Mouse (Mus musculus) lung, embryonic 14.5 days (tissue): ENCODE data around the gene Gfap. TPM values are rescaled to one million over a fixed set of nuclear protein-coding genes. Genes with fewer than 3 reads are reported as not detected.

Experiments
- ATAC-seq: fragments of 200-750 bp; cut with Nextera tagmentation; 2 replicates; pipeline ENCODE4 v1.8.0; 2017; ENCODE audit warnings: mild to moderate bottlenecking, moderate TSS enrichment, moderate library complexity; ENCODE audit not compliant: insufficient read depth
- DNase-seq: peaks from one replicate; pipeline ENCODE4 v3.0.0-alpha.2; 2015
- H3K27ac ChIP-seq: fragments of 300-500 bp; sonication (generic); 2 replicates; pipeline ENCODE4 v1.5.1; 2014; ENCODE audit warnings: low read depth, mild to moderate bottlenecking, moderate library complexity
- H3K27me3 ChIP-seq: fragments of 300-500 bp; sonication (generic); 2 replicates; pipeline ENCODE4 v1.6.1; 2014; ENCODE audit warnings: low read length, control low read depth; ENCODE audit not compliant: insufficient read depth
- H3K36me3 ChIP-seq: fragments of 300-500 bp; sonication (generic); 2 replicates; pipeline ENCODE4 v1.6.1; 2014; ENCODE audit warnings: control low read depth; ENCODE audit not compliant: insufficient read depth
- H3K4me1 ChIP-seq: fragments of 300-500 bp; sonication (generic); 2 replicates; pipeline ENCODE4 v1.6.1; 2014; ENCODE audit warnings: antibody characterized with exemption, control low read depth; ENCODE audit not compliant: insufficient read depth
- H3K4me2 ChIP-seq: fragments of 300-500 bp; sonication (generic); 2 replicates; pipeline ENCODE4 v1.6.1; 2014; ENCODE audit warnings: mild to moderate bottlenecking
- H3K4me3 ChIP-seq: fragments of 300-500 bp; sonication (generic); 2 replicates; pipeline ENCODE4 v1.5.1; 2014; ENCODE audit warnings: low read depth, low read length
- H3K9ac ChIP-seq: fragments of 300-500 bp; sonication (generic); 2 replicates; pipeline ENCODE4 v1.6.1; 2014
- H3K9me3 ChIP-seq: fragments of 300-500 bp; sonication (generic); 2 replicates; pipeline ENCODE4 v1.6.1; 2016; ENCODE audit warnings: low read depth, low read length, control low read depth
- CTCF ChIP-seq: IDR thresholded peaks from 2 replicates; pipeline ENCODE4 v1.5.1; 2016; ENCODE audit warnings: antibody characterized with exemption, low read depth
- WGBS: fragments of 180-500 bp; shearing (Covaris S2); extraction: QIAGEN DNeasy Blood & Tissue Kit; methylation state at CpG from one replicate; pipeline ENCODE4 v1.1.7; 2014; 5-methylcytosine and 5-hydroxymethylcytosine counted together
- polyA plus RNA-seq: library from polyadenylated mRNA; unstranded; fragments of >200 nt; fragmentation: Nextera tagmentation; extraction: Ambion mirVana; gene quantifications from 2 replicates; pipeline ENCODE4 v1.2.1, GENCODE M21; 2014

The Gfap gene
- 0.20 and 0.41 TPM in 2 replicates for polyA plus RNA-seq

- TF ChIP-seq CTCF: peak; percentile 98
- Histone ChIP-seq H3K4me1 (no peaks in the 10 kb centered on the region), H3K4me2 (no peak within 1 kb of the TSS), H3K4me3 (no peak within 1 kb of the TSS), H3K9ac (no peak within 1 kb of the TSS), H3K9me3 (no peaks in the 10 kb centered on the region), H3K27ac (no peak within 1 kb of the TSS), H3K36me3 (peaks cover 11% of the 10 kb centered on the region), H3K27me3 (no peaks in the 10 kb centered on the region; the same call in 1 of the 2 replicates)
- DNase-seq (peak; percentile 95), ATAC-seq (peak; percentile 46)
- 11% methylated on average over 7 of the region's 7 CpGs for WGBS
These were observed at the start of gene Gfap for GRCm38 (mm10) chr11:102900763-102901162. Gfap (minus strand) TSS chr11:102900912.

GRCm38 (mm10) chr11:102948043-102948961, 47.6 kb upstream of the Gfap start:
- peak overlapping the region; percentile 31 for H3K9ac ChIP-seq
- H3K36me3 ChIP-seq: no peaks in the 10 kb centered on the region
- DNase-seq: peak; percentile 44
- 3% methylated on average over 51 of the region's 51 CpGs for WGBS
- peaks cover 6% of the 10 kb centered on the region for H3K4me1 ChIP-seq
- H3K4me3 ChIP-seq: peak overlapping the region; percentile 42
- H3K4me2 ChIP-seq: peak overlapping the region; percentile 66
- ATAC-seq: no peak
- H3K9me3 ChIP-seq: no peaks in the 10 kb centered on the region
- TF ChIP-seq CTCF: no peak
- H3K27ac ChIP-seq: no peak overlapping the region
- H3K27me3 ChIP-seq: peaks cover 89% of the 10 kb centered on the region

- no peak overlapping the region for H3K27ac ChIP-seq
- peak; percentile 18 for ATAC-seq
These were observed 46.3 kb upstream of the Gfap start for GRCm38 (mm10) chr11:102946992-102947343.

GRCm38 (mm10) chr11:102946265-102946991, 45.7 kb upstream of the Gfap start, which contains the start of gene C1ql1:
C1ql1 (minus strand) TSS chr11:102946688.
- Histone ChIP-seq H3K9ac (peak within 1 kb of the TSS; percentile 42), H3K27ac (no peak within 1 kb of the TSS), H3K4me3 (peak within 1 kb of the TSS; percentile 38), H3K36me3 (no peaks in the 10 kb centered on the region), H3K27me3 (peaks cover 87% of the 10 kb centered on the region), H3K4me2 (peak within 1 kb of the TSS; percentile 68), H3K4me1 (peaks cover 6% of the 10 kb centered on the region), H3K9me3 (no peaks in the 10 kb centered on the region)
- peak; percentile 95 for DNase-seq
- WGBS: 2% methylated on average over 74 of the region's 87 CpGs
- TF ChIP-seq CTCF: no peak
- peak; percentile 92 for ATAC-seq

More at GRCm38 (mm10) chr11:102946992-102947343, 46.3 kb upstream of the Gfap start:
- Histone ChIP-seq H3K36me3 (no peaks in the 10 kb centered on the region), H3K27me3 (peaks cover 92% of the 10 kb centered on the region), H3K4me1 (peaks cover 6% of the 10 kb centered on the region), H3K9ac (no peak overlapping the region), H3K4me3 (peak overlapping the region; percentile 38), H3K9me3 (no peaks in the 10 kb centered on the region), H3K4me2 (peak overlapping the region; percentile 68)
- WGBS: 11% methylated on average over 8 of the region's 8 CpGs
- DNase-seq: no peak
- TF ChIP-seq CTCF: peak; percentile 43; the same call in 1 of the 2 replicates

- peak; percentile 47 for DNase-seq
These were observed 44.9 kb upstream of the Gfap start for GRCm38 (mm10) chr11:102945306-102946264.

GRCm38 (mm10) chr11:102941236-102941635, 40.5 kb upstream of the Gfap start:
- Histone ChIP-seq H3K4me3 (no peak overlapping the region), H3K27ac (no peak overlapping the region), H3K9ac (no peak overlapping the region), H3K9me3 (no peaks in the 10 kb centered on the region), H3K36me3 (no peaks in the 10 kb centered on the region), H3K4me2 (no peak overlapping the region), H3K4me1 (peaks cover 7% of the 10 kb centered on the region), H3K27me3 (peaks cover 38% of the 10 kb centered on the region)
- TF ChIP-seq CTCF: no peak
- ATAC-seq: no peak
- no peak for DNase-seq
- 46% methylated on average over 6 of the region's 6 CpGs for WGBS

More at GRCm38 (mm10) chr11:102945306-102946264, 44.9 kb upstream of the Gfap start:
- H3K4me1 ChIP-seq: peaks cover 6% of the 10 kb centered on the region
- no peaks in the 10 kb centered on the region for H3K9me3 ChIP-seq
- 2% methylated on average over 53 of the region's 54 CpGs for WGBS
- H3K36me3 ChIP-seq: no peaks in the 10 kb centered on the region
- H3K27me3 ChIP-seq: peaks cover 80% of the 10 kb centered on the region
- no peak overlapping the region for H3K27ac ChIP-seq
- H3K4me2 ChIP-seq: peak overlapping the region; percentile 68
- ATAC-seq: no peak
- peak overlapping the region; percentile 42; the same call in 1 of the 2 replicates for H3K9ac ChIP-seq
- TF ChIP-seq CTCF: no peak
- peak overlapping the region; percentile 38 for H3K4me3 ChIP-seq
